ENCODE assay signal across 28 mouse cellular contexts in genomic region chr16:18568599-18568998, GRCm38 (mm10). TPM values are rescaled to one million over a fixed set of nuclear protein-coding genes. Genes with fewer than 3 reads are reported as not detected.
"Had no signal": no experiment of that assay in that cellular context is flagged by ENCODE, and none has a peak within 500 bp of the region (broad histone marks: within the 10 kb centered on the region; RNA-seq: fewer than 3 reads in every experiment).

No protein-coding gene starts in this region.

- H3K4me3 ChIP-seq: embryonic facial prominence, embryonic 12.5 days; embryonic facial prominence, embryonic 15.5 days; erythroblast, embryonic 14.5 days; forebrain, embryonic 10.5 days; forebrain, embryonic 12.5 days; forebrain, embryonic 13.5 days; forebrain, embryonic 15.5 days; gastrocnemius, adult 2 months; heart, adult 2 months had no signal

- H3K4me1 ChIP-seq: embryonic facial prominence, embryonic 12.5 days; forebrain, embryonic 12.5 days; forebrain, embryonic 13.5 days; forebrain, embryonic 15.5 days had no signal

- H3K36me3 ChIP-seq: embryonic facial prominence, embryonic 12.5 days; embryonic facial prominence, embryonic 15.5 days; forebrain, embryonic 12.5 days; forebrain, embryonic 15.5 days had no signal

- H3K27ac ChIP-seq: embryonic facial prominence, embryonic 12.5 days; embryonic facial prominence, embryonic 15.5 days; forebrain, embryonic 10.5 days; forebrain, embryonic 12.5 days; forebrain, embryonic 13.5 days; forebrain, embryonic 15.5 days; gastrocnemius, adult 2 months; heart, adult 2 months had no signal

- H3K27me3 ChIP-seq: embryonic facial prominence, embryonic 12.5 days; embryonic facial prominence, embryonic 15.5 days; forebrain, embryonic 12.5 days; forebrain, embryonic 13.5 days; forebrain, embryonic 15.5 days had no signal

- H3K9ac ChIP-seq: embryonic facial prominence, embryonic 12.5 days; embryonic facial prominence, embryonic 15.5 days; forebrain, embryonic 12.5 days; forebrain, embryonic 13.5 days; forebrain, embryonic 15.5 days; forebrain, postnatal 0 days had no signal

- DNase-seq: cerebellum, adult 18-20 months; cerebellum, adult 2 months; cerebellum, adult 8-10 months; cerebellum, adult 9-10 months; cerebellum, adult 9-11 months; cerebellum, postnatal 10 days; cerebellum, postnatal 14 days; cerebellum, postnatal 25 days; cerebellum, postnatal 36 days; embryo, embryonic 11 days; forebrain, postnatal 0 days; gastrocnemius, adult 2 months; gastrocnemius, postnatal 10 days; gastrocnemius, postnatal 14 days; gastrocnemius, postnatal 25 days; gastrocnemius, postnatal 36 days; heart, adult 18-20 months; heart, adult 2 months had no signal

- H3K9me3 ChIP-seq: embryonic facial prominence, embryonic 12.5 days; embryonic facial prominence, embryonic 15.5 days; forebrain, embryonic 10.5 days; forebrain, embryonic 12.5 days; forebrain, embryonic 13.5 days; forebrain, embryonic 15.5 days had no signal

- ATAC-seq: forebrain, embryonic 13.5 days; forebrain, embryonic 14.5 days; forebrain, embryonic 15.5 days; forebrain, embryonic 16.5 days; forebrain, postnatal 0 days had no signal

- H3K4me2 ChIP-seq: embryonic facial prominence, embryonic 12.5 days; embryonic facial prominence, embryonic 15.5 days; forebrain, embryonic 12.5 days; forebrain, embryonic 13.5 days; forebrain, embryonic 15.5 days; heart, embryonic 11.5 days had no signal

RNA-seq across cellular contexts. Expression of gene Tbx1, which starts 21.9 kb away (rescaled TPM):
- polyA plus RNA-seq: erythroblast, embryonic 14.5 days had no signal
